Mouse (Mus musculus) kidney, postnatal 0 days (tissue): ENCODE measurements around the gene Coil. TPM values are rescaled to one million over a fixed set of nuclear protein-coding genes. Genes with fewer than 3 reads are reported as not detected.

Source experiments
- ATAC-seq: fragments of 200-750 bp; cut with Nextera tagmentation; replicated peaks from 2 replicates; pipeline ENCODE4 v1.8.0; 2017; ENCODE audit warnings: low read depth, moderate number of reproducible peaks, moderate TSS enrichment, moderate library complexity; ENCODE audit not compliant: low FRiP score
- DNase-seq: peaks from one replicate; pipeline ENCODE4 v3.0.0-alpha.2; 2016; ENCODE audit warnings: low spot score
- H3K27ac ChIP-seq: fragments of 300-500 bp; sonication (generic); 2 replicates; pipeline ENCODE4 v1.5.1; 2014; ENCODE audit warnings: mild to moderate bottlenecking
- H3K27me3 ChIP-seq: fragments of 300-500 bp; sonication (generic); 2 replicates; pipeline ENCODE4 v1.6.1; 2014; ENCODE audit warnings: low read length, mixed read lengths; ENCODE audit not compliant: insufficient read depth
- H3K36me3 ChIP-seq: fragments of 300-500 bp; sonication (generic); 2 replicates; pipeline ENCODE4 v1.6.1; 2014; ENCODE audit warnings: low read length, mixed read lengths; ENCODE audit not compliant: insufficient read depth
- H3K4me1 ChIP-seq: fragments of 300-500 bp; sonication (generic); replicated peaks from 2 replicates; pipeline ENCODE4 v1.6.1; 2014; ENCODE audit warnings: antibody characterized with exemption, low read length, mixed read lengths; ENCODE audit not compliant: insufficient read depth
- H3K4me2 ChIP-seq: fragments of 300-500 bp; sonication (generic); 2 replicates; pipeline ENCODE4 v1.6.1; 2014; ENCODE audit warnings: mild to moderate bottlenecking, low read length, moderate library complexity, mixed read lengths
- H3K4me3 ChIP-seq: fragments of 300-500 bp; sonication (generic); replicated peaks from 2 replicates; pipeline ENCODE4 v1.5.1; 2014; ENCODE audit warnings: low read depth, low read length
- H3K9ac ChIP-seq: fragments of 300-500 bp; sonication (generic); 2 replicates; pipeline ENCODE4 v1.6.1; 2014; ENCODE audit warnings: low read depth, low read length
- H3K9me3 ChIP-seq: fragments of 300-500 bp; sonication (generic); replicated peaks from 2 replicates; pipeline ENCODE4 v1.6.1; 2016; ENCODE audit warnings: low read length, inconsistent platforms, mixed read lengths
- CTCF ChIP-seq: IDR thresholded peaks from 2 replicates; pipeline ENCODE4 v1.5.1; 2016; ENCODE audit warnings: antibody characterized with exemption, low read depth, mild to moderate bottlenecking, moderate library complexity
- WGBS: fragments of 180-500 bp; shearing (Covaris S2); extraction: QIAGEN DNeasy Blood & Tissue Kit; methylation state at CpG from one replicate; pipeline ENCODE4 v1.1.7; 2014; 5-methylcytosine and 5-hydroxymethylcytosine counted together
- polyA plus RNA-seq: library from polyadenylated mRNA; unstranded; fragments of >200 nt; fragmentation: Nextera tagmentation; extraction: Ambion mirVana; gene quantifications from 2 replicates; pipeline ENCODE4 v1.2.1, GENCODE M21; 2015

The Coil gene
- polyA plus RNA-seq, 1 experiment from 2014 or later, result 10.9 TPM

DNA sequence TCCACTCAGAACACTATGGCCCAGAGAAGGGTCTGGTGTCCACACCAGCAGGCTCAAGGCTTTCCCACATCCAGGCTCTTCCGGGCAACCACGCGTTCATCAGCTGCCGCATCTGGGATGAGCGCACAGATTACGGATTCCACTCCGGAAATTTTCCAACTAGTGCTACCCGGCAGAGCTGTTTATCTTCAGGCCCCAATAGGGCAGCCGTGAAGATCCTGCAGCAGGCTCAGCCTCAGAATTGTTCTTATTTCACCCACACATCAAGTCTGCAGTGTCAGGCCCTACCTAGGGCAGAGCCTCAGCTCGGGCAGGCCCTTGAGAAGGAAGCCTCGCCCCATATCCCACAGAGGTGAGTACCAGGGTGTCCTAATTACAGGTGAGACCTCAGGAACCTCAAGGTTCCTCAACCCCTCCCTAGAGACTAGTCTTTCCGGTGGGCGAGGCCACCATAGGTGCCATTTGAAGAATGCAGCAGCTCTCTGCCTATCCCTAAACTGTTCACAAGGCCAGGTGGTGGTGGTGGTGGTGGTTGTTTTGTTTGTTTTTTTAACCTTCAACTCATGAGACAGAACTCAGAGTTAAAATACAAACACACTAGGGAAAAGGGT, 19.3 kb upstream of the Coil start:
- Histone ChIP-seq H3K9me3 (no peaks in the 10 kb centered on the region), H3K9ac (no peak overlapping the region), H3K27me3 (no peaks in the 10 kb centered on the region), H3K4me2 (no peak overlapping the region), H3K4me3 (no peak overlapping the region), H3K27ac (no peak overlapping the region), H3K36me3 (peaks cover 13% of the 10 kb centered on the region; the same call in 1 of the 2 replicates), H3K4me1 (no peaks in the 10 kb centered on the region)
- DNase-seq (no peak), ATAC-seq (no peak)
- 88% methylated on average over 13 of the region's 13 CpGs for WGBS
- no peak for TF ChIP-seq CTCF

- WGBS, result 93% methylated on average over 2 of the region's 2 CpGs
- TF ChIP-seq CTCF, result no peak
Measured at GRCm38 (mm10) chr11:88951576-88951975, 18.5 kb upstream of the Coil start.

GRCm38 (mm10) chr11:88952117-88952516, 17.9 kb upstream of the Coil start:
- H3K36me3 ChIP-seq, result peaks cover 9% of the 10 kb centered on the region; the same call in 1 of the 2 replicates
- DNase-seq (no peak), ATAC-seq (no peak)
- H3K27me3 ChIP-seq, result no peaks in the 10 kb centered on the region
- H3K4me3 ChIP-seq, result no peak overlapping the region
- H3K9ac ChIP-seq, result no peak overlapping the region
- H3K4me2 ChIP-seq, result no peak overlapping the region
- H3K27ac ChIP-seq, result no peak overlapping the region
- WGBS, result 89% methylated on average over 5 of the region's 5 CpGs
- H3K9me3 ChIP-seq, result no peaks in the 10 kb centered on the region
- no peak for TF ChIP-seq CTCF
- H3K4me1 ChIP-seq, result no peaks in the 10 kb centered on the region

More at GRCm38 (mm10) chr11:88951576-88951975, 18.5 kb upstream of the Coil start:
- Histone ChIP-seq H3K27ac (no peak overlapping the region), H3K9me3 (no peaks in the 10 kb centered on the region), H3K4me1 (no peaks in the 10 kb centered on the region), H3K36me3 (peaks cover 13% of the 10 kb centered on the region; the same call in 1 of the 2 replicates), H3K9ac (no peak overlapping the region), H3K4me2 (no peak overlapping the region), H3K4me3 (no peak overlapping the region), H3K27me3 (no peaks in the 10 kb centered on the region)
- ATAC-seq (no peak), DNase-seq (no peak)

- no peak overlapping the region for H3K27ac ChIP-seq
- no peaks in the 10 kb centered on the region for H3K4me1 ChIP-seq
- H3K9ac ChIP-seq, result no peak overlapping the region
- DNase-seq, result no peak
- no peaks in the 10 kb centered on the region for H3K9me3 ChIP-seq
- H3K4me3 ChIP-seq, result no peak overlapping the region
- no peak for ATAC-seq
- no peak for TF ChIP-seq CTCF
- WGBS, result 92% methylated on average over 3 of the region's 3 CpGs
- peaks cover 9% of the 10 kb centered on the region; the same call in 1 of the 2 replicates for H3K36me3 ChIP-seq
- H3K27me3 ChIP-seq, result no peaks in the 10 kb centered on the region
- H3K4me2 ChIP-seq, result 0 out of 2 replicates have a peak overlapping the region, but pooled peaks have one; percentile 0
Measured at GRCm38 (mm10) chr11:88953582-88953981, 16.5 kb upstream of the Coil start.

- DNase-seq, result peak; percentile 81
- Histone ChIP-seq H3K4me3 (peak overlapping the region; percentile 59), H3K36me3 (0 out of 2 replicates have a peak, but pooled peaks cover 2% of the 10 kb centered on the region), H3K4me2 (peak overlapping the region; percentile 57), H3K9me3 (no peaks in the 10 kb centered on the region), H3K9ac (peak overlapping the region; percentile 53; the same call in 1 of the 2 replicates), H3K27ac (peak overlapping the region; percentile 78), H3K27me3 (no peaks in the 10 kb centered on the region), H3K4me1 (no peaks in the 10 kb centered on the region)
- peak; percentile 74 for ATAC-seq
- WGBS, result 0% methylated on average over 4 of the region's 4 CpGs
- TF ChIP-seq CTCF, result no peak; the same call in 1 of the 2 replicates
Measured at GRCm38 (mm10) chr11:88954803-88955202, 15.2 kb upstream of the Coil start.

- 0 out of 2 replicates have a peak, but pooled peaks cover under 1% of the 10 kb centered on the region for H3K36me3 ChIP-seq
- DNase-seq (peak; percentile 99), ATAC-seq (peak; percentile 97)
- 3% methylated on average over 34 of the region's 34 CpGs for WGBS
- no peaks in the 10 kb centered on the region for H3K27me3 ChIP-seq
- H3K9me3 ChIP-seq, result no peaks in the 10 kb centered on the region
- H3K4me1 ChIP-seq, result no peaks in the 10 kb centered on the region
- H3K4me2 ChIP-seq, result peak within 1 kb of the TSS; percentile 57
- peak within 1 kb of the TSS; percentile 59 for H3K4me3 ChIP-seq
- peak; percentile 87 for TF ChIP-seq CTCF
- peak within 1 kb of the TSS; percentile 78 for H3K27ac ChIP-seq
- peak within 1 kb of the TSS; percentile 53; the same call in 1 of the 2 replicates for H3K9ac ChIP-seq
Measured at GRCm38 (mm10) chr11:88955217-88955969, 14.7 kb upstream of the Coil start, which contains the start of gene Scpep1. Gene Scpep1 (minus strand): TSS chr11:88955465.
